Mouse (Mus musculus) stomach, embryonic 14.5 days (tissue): Measurements from ENCODE around the gene Insrr. TPM values are rescaled to one million over a fixed set of nuclear protein-coding genes. Genes with fewer than 3 reads are reported as not detected.

ENCODE experiments used
- ATAC-seq: fragments of 200-750 bp; cut with Nextera tagmentation; 2 replicates; pipeline ENCODE4 v1.8.0; 2017; ENCODE audit warnings: low read depth, moderate TSS enrichment; ENCODE audit not compliant: insufficient number of reproducible peaks, insufficient read depth, low FRiP score
- H3K27ac ChIP-seq: fragments of 300-500 bp; sonication (generic); 2 replicates; pipeline ENCODE4 v1.5.1; 2014; ENCODE audit warnings: mild to moderate bottlenecking, low read length, moderate library complexity, mixed read lengths
- H3K27me3 ChIP-seq: fragments of 300-500 bp; sonication (generic); 2 replicates; pipeline ENCODE4 v1.6.1; 2014; ENCODE audit warnings: low read length, control low read depth, mixed read lengths; ENCODE audit not compliant: control insufficient read depth, insufficient read depth
- H3K36me3 ChIP-seq: fragments of 300-500 bp; sonication (generic); 2 replicates; pipeline ENCODE4 v1.6.1; 2014; ENCODE audit warnings: mild to moderate bottlenecking, control low read depth, low read length, moderate library complexity, mixed read lengths; ENCODE audit not compliant: control insufficient read depth, insufficient read depth
- H3K4me1 ChIP-seq: fragments of 300-500 bp; sonication (generic); 2 replicates; pipeline ENCODE4 v1.6.1; 2014; ENCODE audit warnings: low read length, control low read depth, mixed read lengths; ENCODE audit not compliant: control insufficient read depth, insufficient read depth
- H3K4me2 ChIP-seq: fragments of 300-500 bp; sonication (generic); replicated peaks from 2 replicates; pipeline ENCODE4 v1.6.1; 2014; ENCODE audit warnings: low read depth, low read length, control low read depth
- H3K4me3 ChIP-seq: fragments of 300-500 bp; sonication (generic); 2 replicates; pipeline ENCODE4 v1.5.1; 2014; ENCODE audit warnings: low read depth, low read length, control low read depth
- H3K9ac ChIP-seq: fragments of 300-500 bp; sonication (generic); replicated peaks from 2 replicates; pipeline ENCODE4 v1.6.1; 2014; ENCODE audit warnings: low read depth, mild to moderate bottlenecking, control low read depth, low read length, moderate library complexity, mixed read lengths
- H3K9me3 ChIP-seq: fragments of 300-500 bp; sonication (generic); 2 replicates; pipeline ENCODE4 v1.6.1; 2016; ENCODE audit warnings: low read depth, low read length, control low read depth; ENCODE audit not compliant: control insufficient read depth
- WGBS: fragments of 180-500 bp; shearing (Covaris S2); extraction: QIAGEN DNeasy Blood & Tissue Kit; methylation state at CpG from one replicate; pipeline ENCODE4 v1.1.7; 2014; 5-methylcytosine and 5-hydroxymethylcytosine counted together
- polyA plus RNA-seq: library from polyadenylated mRNA; unstranded; fragments of >200 nt; fragmentation: Nextera tagmentation; extraction: Ambion mirVana; gene quantifications from 2 replicates; pipeline ENCODE4 v1.2.1, GENCODE M21; 2014

Gene Insrr
- polyA plus RNA-seq, 1 experiment from 2014 or later = 0.20 TPM

- no peaks in the 10 kb centered on the region for H3K27me3 ChIP-seq
- H3K4me1 ChIP-seq = no peaks in the 10 kb centered on the region
- H3K4me3 ChIP-seq = no peak overlapping the region
- no peak overlapping the region for H3K9ac ChIP-seq
- no peak for ATAC-seq
- H3K4me2 ChIP-seq = no peak overlapping the region
- 56% methylated on average over 4 of the region's 4 CpGs for WGBS
- H3K9me3 ChIP-seq = no peaks in the 10 kb centered on the region
- no peaks in the 10 kb centered on the region for H3K36me3 ChIP-seq
- H3K27ac ChIP-seq = no peak overlapping the region
These were observed 31.7 kb downstream of the Insrr start for GRCm38 (mm10) chr3:87828435-87828834.

- no peaks in the 10 kb centered on the region for H3K36me3 ChIP-seq
- no peak for ATAC-seq
These were observed 32.3 kb downstream of the Insrr start for GRCm38 (mm10) chr3:87829025-87829424.

GRCm38 (mm10) chr3:87832109-87832859, 35.5 kb downstream of the Insrr start:
- Histone ChIP-seq H3K9ac (no peak overlapping the region), H3K4me1 (no peaks in the 10 kb centered on the region), H3K4me2 (no peak overlapping the region), H3K27ac (no peak overlapping the region), H3K27me3 (no peaks in the 10 kb centered on the region), H3K9me3 (no peaks in the 10 kb centered on the region), H3K4me3 (no peak overlapping the region), H3K36me3 (no peaks in the 10 kb centered on the region)
- ATAC-seq = no peak
- 83% methylated on average over 7 of the region's 7 CpGs for WGBS

More at GRCm38 (mm10) chr3:87829025-87829424, 32.3 kb downstream of the Insrr start:
- Histone ChIP-seq H3K27me3 (no peaks in the 10 kb centered on the region), H3K4me2 (no peak overlapping the region), H3K27ac (no peak overlapping the region), H3K4me3 (no peak overlapping the region), H3K9ac (no peak overlapping the region), H3K4me1 (no peaks in the 10 kb centered on the region), H3K9me3 (no peaks in the 10 kb centered on the region)
- 50% methylated on average over 10 of the region's 10 CpGs for WGBS

GRCm38 (mm10) chr3:87833482-87833881, 36.7 kb downstream of the Insrr start:
- no peak overlapping the region for H3K9ac ChIP-seq
- no peak overlapping the region for H3K4me3 ChIP-seq
- ATAC-seq = no peak
- H3K36me3 ChIP-seq = no peaks in the 10 kb centered on the region
- WGBS = 57% methylated on average over 5 of the region's 5 CpGs
- no peak overlapping the region for H3K27ac ChIP-seq
- no peaks in the 10 kb centered on the region for H3K9me3 ChIP-seq
- no peak overlapping the region for H3K4me2 ChIP-seq
- no peaks in the 10 kb centered on the region for H3K4me1 ChIP-seq
- H3K27me3 ChIP-seq = no peaks in the 10 kb centered on the region

GRCm38 (mm10) chr3:87838622-87839021, 41.9 kb downstream of the Insrr start:
- no peak overlapping the region for H3K9ac ChIP-seq
- WGBS = under 1% methylated on average over 4 of the region's 4 CpGs
- H3K27ac ChIP-seq = no peak overlapping the region
- no peak for ATAC-seq
- H3K9me3 ChIP-seq = no peaks in the 10 kb centered on the region
- H3K36me3 ChIP-seq = no peaks in the 10 kb centered on the region
- H3K4me3 ChIP-seq = no peak overlapping the region
- no peaks in the 10 kb centered on the region for H3K27me3 ChIP-seq
- H3K4me1 ChIP-seq = no peaks in the 10 kb centered on the region
- no peak overlapping the region for H3K4me2 ChIP-seq

GRCm38 (mm10) chr3:87840858-87841257, 44.1 kb downstream of the Insrr start:
- no peaks in the 10 kb centered on the region for H3K27me3 ChIP-seq
- no peaks in the 10 kb centered on the region for H3K36me3 ChIP-seq
- H3K27ac ChIP-seq = no peak overlapping the region
- no peak overlapping the region for H3K4me3 ChIP-seq
- H3K4me1 ChIP-seq = no peaks in the 10 kb centered on the region
- no peaks in the 10 kb centered on the region for H3K9me3 ChIP-seq
- H3K9ac ChIP-seq = no peak overlapping the region
- no peak overlapping the region for H3K4me2 ChIP-seq
- no peak for ATAC-seq

GRCm38 (mm10) chr3:87844981-87845380, 48.2 kb downstream of the Insrr start:
- no peak for ATAC-seq
- 73% methylated on average over 4 of the region's 4 CpGs for WGBS

GRCm38 (mm10) chr3:87846186-87846585, 49.4 kb downstream of the Insrr start:
- Histone ChIP-seq H3K4me2 (no peak overlapping the region), H3K9ac (no peak overlapping the region), H3K4me1 (no peaks in the 10 kb centered on the region), H3K9me3 (no peaks in the 10 kb centered on the region), H3K27ac (no peak overlapping the region), H3K27me3 (no peaks in the 10 kb centered on the region), H3K36me3 (no peaks in the 10 kb centered on the region), H3K4me3 (no peak overlapping the region)
- WGBS = 73% methylated on average over 4 of the region's 4 CpGs
- no peak for ATAC-seq

More at GRCm38 (mm10) chr3:87844981-87845380, 48.2 kb downstream of the Insrr start:
- Histone ChIP-seq H3K4me1 (no peaks in the 10 kb centered on the region), H3K4me3 (no peak overlapping the region), H3K27ac (no peak overlapping the region), H3K4me2 (no peak overlapping the region), H3K9ac (no peak overlapping the region), H3K36me3 (no peaks in the 10 kb centered on the region), H3K27me3 (no peaks in the 10 kb centered on the region), H3K9me3 (no peaks in the 10 kb centered on the region)

GRCm38 (mm10) chr3:87846650-87847110, 49.9 kb downstream of the Insrr start, which contains the start of gene Sh2d2a:
Gene Sh2d2a (plus strand): TSS chr3:87846755.
- no peak for ATAC-seq
- Histone ChIP-seq H3K4me3 (no peak within 1 kb of the TSS), H3K27me3 (no peaks in the 10 kb centered on the region), H3K4me2 (no peak within 1 kb of the TSS), H3K9ac (no peak within 1 kb of the TSS), H3K36me3 (no peaks in the 10 kb centered on the region), H3K9me3 (no peaks in the 10 kb centered on the region), H3K4me1 (no peaks in the 10 kb centered on the region), H3K27ac (no peak within 1 kb of the TSS)
- 75% methylated on average over 7 of the region's 7 CpGs for WGBS
